Mouse (Mus musculus) heart, embryonic 14.5 days (tissue): Measurements from ENCODE around the gene Plagl1. TPM values are rescaled to one million over a fixed set of nuclear protein-coding genes. Genes with fewer than 3 reads are reported as not detected.

ENCODE experiments used
- ATAC-seq: fragments of 200-750 bp; cut with Nextera tagmentation; 2 replicates; pipeline ENCODE4 v1.8.0; 2017; ENCODE audit warnings: low read depth, moderate TSS enrichment; ENCODE audit not compliant: insufficient number of reproducible peaks, insufficient read depth, low FRiP score
- H3K27ac ChIP-seq, 2 experiments: fragments of 200-500 bp in 1 of 2; fragments of 300-500 bp in 1 of 2; sonication (generic) in 1 of 2; replicated peaks in 1 of 2; 2 replicates each; pipeline ENCODE4 v1.5.1; 2012 to 2014; ENCODE audit warnings: low read depth in 2 of 2, low read length in 2 of 2, control low read depth in 1 of 2, mild to moderate bottlenecking in 1 of 2, mixed read lengths in 1 of 2; ENCODE audit not compliant: control insufficient read depth in 1 of 2, insufficient read depth in 1 of 2
- H3K27me3 ChIP-seq: fragments of 300-500 bp; sonication (generic); 2 replicates; pipeline ENCODE4 v1.6.1; 2014; ENCODE audit warnings: mild to moderate bottlenecking, low read length, control low read depth; ENCODE audit not compliant: control insufficient read depth, insufficient read depth
- H3K36me3 ChIP-seq: fragments of 300-500 bp; sonication (generic); 2 replicates; pipeline ENCODE4 v1.6.1; 2014; ENCODE audit warnings: mild to moderate bottlenecking, control low read depth, low read length, mixed read lengths; ENCODE audit not compliant: control insufficient read depth, insufficient read depth
- H3K4me1 ChIP-seq, 2 experiments: fragments of 200-500 bp in 1 of 2; fragments of 300-500 bp in 1 of 2; sonication (generic) in 1 of 2; 2 replicates each; pipeline ENCODE4 v1.6.1; 2012 to 2014; ENCODE audit warnings: low read length in 2 of 2, control low read depth in 1 of 2, mixed read lengths in 1 of 2; ENCODE audit not compliant: control insufficient read depth in 2 of 2, insufficient read depth in 2 of 2
- H3K4me2 ChIP-seq: fragments of 300-500 bp; sonication (generic); 2 replicates; pipeline ENCODE4 v1.6.1; 2014; ENCODE audit warnings: mild to moderate bottlenecking, low read length
- H3K4me3 ChIP-seq, 2 experiments: fragments of 200-500 bp in 1 of 2; fragments of 300-500 bp in 1 of 2; sonication (generic) in 1 of 2; 2 replicates each; pipeline ENCODE4 v1.5.1; 2012 to 2014; ENCODE audit warnings: low read length in 2 of 2, mild to moderate bottlenecking in 2 of 2, control low read depth in 1 of 2, low read depth in 1 of 2, moderate library complexity in 1 of 2; ENCODE audit not compliant: control insufficient read depth in 1 of 2, insufficient read depth in 1 of 2
- H3K9ac ChIP-seq: fragments of 300-500 bp; sonication (generic); 2 replicates; pipeline ENCODE4 v1.6.1; 2014; ENCODE audit warnings: mild to moderate bottlenecking, low read length
- H3K9me3 ChIP-seq: fragments of 300-500 bp; sonication (generic); 2 replicates; pipeline ENCODE4 v1.6.1; 2016; ENCODE audit warnings: low read length, control low read depth; ENCODE audit not compliant: control insufficient read depth
- WGBS: fragments of 180-500 bp; shearing (Covaris S2); extraction: QIAGEN DNeasy Blood & Tissue Kit; methylation state at CpG from one replicate; pipeline ENCODE4 v1.1.7; 2014; 5-methylcytosine and 5-hydroxymethylcytosine counted together
- polyA plus RNA-seq: library from polyadenylated mRNA; unstranded; fragments of >200 nt; fragmentation: Nextera tagmentation; extraction: Ambion mirVana; gene quantifications from 2 replicates; pipeline ENCODE4 v1.2.1, GENCODE M21; 2014

The Plagl1 gene
- polyA plus RNA-seq, 1 experiment from 2014 or later, result 279 TPM

GRCm38 (mm10) chr10:13180211-13180610 is 119.9 kb downstream of the Plagl1 start:
- no peak overlapping the region for H3K4me2 ChIP-seq
- H3K27me3 ChIP-seq, result no peaks in the 10 kb centered on the region
- no peak overlapping the region for H3K4me3 ChIP-seq
- H3K36me3 ChIP-seq, result peaks cover 87% of the 10 kb centered on the region
- 38% methylated on average over 7 of the region's 7 CpGs for WGBS
- H3K4me1 ChIP-seq, result 0 out of 4 replicates have a peak, but pooled peaks cover 0 to 4% of the 10 kb centered on the region in 2 experiments
- no peak overlapping the region for H3K27ac ChIP-seq
- ATAC-seq, result no peak
- no peak overlapping the region for H3K9ac ChIP-seq
- no peaks in the 10 kb centered on the region for H3K9me3 ChIP-seq

Other genes starting within 250 kb of the Plagl1 start
- 65.3 and 67.0 TPM in 2 replicates for gene Utrn, start 191.1 kb upstream of the Plagl1 start, polyA plus RNA-seq
- 6.6 and 7.6 TPM in 2 replicates for gene Stx11, start 96.2 kb upstream of the Plagl1 start, polyA plus RNA-seq
- gene Sf3b5, start 55.2 kb upstream of the Plagl1 start, polyA plus RNA-seq, result 31.6 and 32.8 TPM in 2 replicates
- gene Zc2hc1b, start 117.5 kb downstream of the Plagl1 start, polyA plus RNA-seq, result not detected in 2 replicates
- gene Ltv1, start 132.7 kb downstream of the Plagl1 start, polyA plus RNA-seq, result 46.8 and 48.8 TPM in 2 replicates